Mouse (Mus musculus) CH12.LX (cell line): ENCODE results near the gene C2cd3. TPM values are rescaled to one million over a fixed set of nuclear protein-coding genes. Genes with fewer than 3 reads are reported as not detected.

Experiments used
- DNase-seq: peaks from one replicate; pipeline ENCODE4 v3.0.0-alpha.2; 2013; ENCODE audit errors: extremely low read depth
- H3K27ac ChIP-seq: 2 replicates; pipeline ENCODE4 v1.5.1; 2012; ENCODE audit warnings: low read depth, mild to moderate bottlenecking, control low read depth, moderate library complexity; ENCODE audit not compliant: insufficient read depth
- H3K27me3 ChIP-seq: replicated peaks from 2 replicates; pipeline ENCODE3; 2012; ENCODE audit warnings: inconsistent platforms
- H3K36me3 ChIP-seq, 2 experiments: replicated peaks in 1 of 2; 2 replicates each; pipeline versions ENCODE3 to v1.6.1; 2012; ENCODE audit warnings: inconsistent platforms in 1 of 2, low read length in 1 of 2, mild to moderate bottlenecking in 1 of 2, mixed read lengths in 1 of 2, moderate library complexity in 1 of 2; ENCODE audit not compliant: control insufficient read depth in 1 of 2, insufficient read depth in 1 of 2
- H3K4me1 ChIP-seq, 2 experiments: 2 replicates each; pipeline ENCODE4 v1.6.1; 2012; ENCODE audit warnings: inconsistent platforms in 1 of 2, moderate library complexity in 1 of 2; ENCODE audit not compliant: insufficient read depth in 2 of 2, control insufficient read depth in 1 of 2
- H3K4me2 ChIP-seq: 2 replicates; pipeline ENCODE4 v1.6.1; 2012; ENCODE audit warnings: low read depth, mild to moderate bottlenecking, control low read depth; ENCODE audit not compliant: poor library complexity, insufficient read depth, severe bottlenecking
- H3K4me3 ChIP-seq, 3 experiments: fragments of 150-350 bp in 1 of 3; sonication (generic) in 1 of 3; replicated peaks in 1 of 3; 2 replicates each; pipeline versions ENCODE3 to v1.5.1; 2011 to 2012; ENCODE audit warnings: low read depth in 2 of 3, low read length in 2 of 3, mild to moderate bottlenecking in 2 of 3, moderate library complexity in 2 of 3, control low read depth in 1 of 3, improper control_type of control experiment in 1 of 3, inconsistent platforms in 1 of 3, mixed read lengths in 1 of 3; ENCODE audit not compliant: poor library complexity in 1 of 3
- H3K79me2 ChIP-seq: replicated peaks from 2 replicates; pipeline ENCODE4 v1.6.1; 2012; ENCODE audit warnings: mild to moderate bottlenecking, moderate library complexity; ENCODE audit not compliant: control insufficient read depth, poor library complexity, insufficient read depth, severe bottlenecking; ENCODE audit errors: extremely low read depth
- H3K9ac ChIP-seq: 2 replicates; pipeline ENCODE4 v1.6.1; 2012; ENCODE audit warnings: low read depth, mild to moderate bottlenecking, control low read depth, moderate library complexity; ENCODE audit not compliant: insufficient read depth
- H3K9me3 ChIP-seq: replicated peaks from 2 replicates; pipeline ENCODE3; 2012; ENCODE audit warnings: low read length, inconsistent platforms, mixed read lengths
- BHLHE40 ChIP-seq: IDR thresholded peaks from 2 replicates; pipeline ENCODE4 v1.6.1; 2011; ENCODE audit warnings: mild to moderate bottlenecking, low read depth, low read length, improper control_type of control experiment
- CHD2 ChIP-seq: IDR thresholded peaks from 2 replicates; pipeline ENCODE4 v1.6.1; 2011; ENCODE audit warnings: low read length, improper control_type of control experiment
- ETS1 ChIP-seq: conservative IDR thresholded peaks from 2 replicates; pipeline ENCODE4 v1.6.1; 2012; ENCODE audit warnings: low read depth, mild to moderate bottlenecking, inconsistent platforms, low read length, improper control_type of control experiment, moderate library complexity
- GABPA ChIP-seq: IDR thresholded peaks from 2 replicates; pipeline ENCODE4 v1.6.1; 2012; ENCODE audit warnings: low read depth, low read length, improper control_type of control experiment, inconsistent platforms; ENCODE audit not compliant: insufficient replicate concordance
- IRF4 ChIP-seq: IDR thresholded peaks from 2 replicates; pipeline ENCODE4 v1.6.1; 2014; ENCODE audit warnings: low read depth, mild to moderate bottlenecking, inconsistent platforms, low read length, improper control_type of control experiment
- JUN ChIP-seq: IDR thresholded peaks from 2 replicates; pipeline ENCODE4 v1.6.1; 2011; ENCODE audit warnings: low read depth, mild to moderate bottlenecking, low read length, improper control_type of control experiment, moderate library complexity; ENCODE audit not compliant: insufficient read depth
- MAX ChIP-seq: IDR thresholded peaks from 2 replicates; pipeline ENCODE4 v1.6.1; 2011; ENCODE audit warnings: low read length, improper control_type of control experiment
- MAZ ChIP-seq: IDR thresholded peaks from 2 replicates; pipeline ENCODE4 v1.6.1; 2012; ENCODE audit warnings: low read depth, mild to moderate bottlenecking, inconsistent platforms, low read length, improper control_type of control experiment, moderate library complexity
- MXI1 ChIP-seq: IDR thresholded peaks from 2 replicates; pipeline ENCODE4 v1.6.1; 2011; ENCODE audit warnings: mild to moderate bottlenecking, low read depth, low read length, improper control_type of control experiment
- NELFE ChIP-seq: IDR thresholded peaks from 2 replicates; pipeline ENCODE4 v1.6.1; 2011; ENCODE audit warnings: low read depth, low read length, improper control_type of control experiment
- POLR2A ChIP-seq: IDR thresholded peaks from 2 replicates; pipeline ENCODE4 v1.6.1; 2011; ENCODE audit warnings: low read depth, mild to moderate bottlenecking, improper control_type of control experiment, low read length
- POLR2AphosphoS2 ChIP-seq: IDR thresholded peaks from 2 replicates; pipeline ENCODE4 v1.6.1; 2011; ENCODE audit warnings: low read depth, low read length, improper control_type of control experiment
- RAD21 ChIP-seq: IDR thresholded peaks from 2 replicates; pipeline ENCODE4 v1.6.1; 2011; ENCODE audit warnings: low read depth, mild to moderate bottlenecking, low read length, improper control_type of control experiment, moderate library complexity
- RCOR1 ChIP-seq: conservative IDR thresholded peaks from 2 replicates; pipeline ENCODE4 v1.6.1; 2012; ENCODE audit warnings: low read depth, mild to moderate bottlenecking, inconsistent platforms, low read length, improper control_type of control experiment
- SMC3 ChIP-seq: IDR thresholded peaks from 2 replicates; pipeline ENCODE4 v1.6.1; 2011; ENCODE audit warnings: low read depth, low read length, improper control_type of control experiment
- TCF12 ChIP-seq: IDR thresholded peaks from 2 replicates; pipeline ENCODE4 v1.6.1; 2014; ENCODE audit warnings: low read depth, mild to moderate bottlenecking, inconsistent platforms, low read length, improper control_type of control experiment
- UBTF ChIP-seq: IDR thresholded peaks from 2 replicates; pipeline ENCODE4 v1.6.1; 2012; ENCODE audit warnings: low read depth, mild to moderate bottlenecking, inconsistent platforms, low read length, improper control_type of control experiment, moderate library complexity
- USF1 ChIP-seq: IDR thresholded peaks from 2 replicates; pipeline ENCODE4 v1.6.1; 2014; ENCODE audit warnings: low read depth, mild to moderate bottlenecking, inconsistent platforms, low read length, improper control_type of control experiment
- ZC3H11A ChIP-seq: IDR thresholded peaks from 2 replicates; pipeline ENCODE4 v1.6.1; 2012; ENCODE audit warnings: low read depth, mild to moderate bottlenecking, inconsistent platforms, low read length, improper control_type of control experiment
- ZKSCAN1 ChIP-seq: IDR thresholded peaks from 2 replicates; pipeline ENCODE4 v1.6.1; 2012; ENCODE audit warnings: low read depth, inconsistent platforms, low read length, improper control_type of control experiment, borderline replicate concordance
- ZMIZ1 ChIP-seq: IDR thresholded peaks from 2 replicates; pipeline ENCODE4 v1.6.1; 2012; ENCODE audit warnings: low read depth, mild to moderate bottlenecking, inconsistent platforms, low read length, improper control_type of control experiment
- ZNF384 ChIP-seq: IDR thresholded peaks from 2 replicates; pipeline ENCODE4 v1.6.1; 2012; ENCODE audit warnings: low read depth, low read length, improper control_type of control experiment, inconsistent platforms
- dilution Hi-C: fragments of 300-500 bp; cut with MboI; formaldehyde crosslinking; loops from 2 replicates; pipeline ENCODE4 v1.14.3; 2020; ENCODE audit warnings: low sequenced_read_pairs; ENCODE audit not compliant: extremely low pct_unique_long_range_greater_than_20kb, extremely low pct_ligation_motif_present
- in situ Hi-C: fragments of 300-500 bp; cut with MboI; formaldehyde crosslinking; loops from 3 replicates; pipeline ENCODE4 v1.14.3; 2019; ENCODE audit warnings: low sequenced_read_pairs, low pct_ligation_motif_present, low pct_unique_long_range_greater_than_20kb, mixed read lengths
- polyA plus RNA-seq: library from polyadenylated mRNA; unstranded; fragments of >175 nt; gene quantifications from 2 replicates; pipeline ENCODE4 v1.2.1, GENCODE M21; 2012; ENCODE audit warnings: low read depth; ENCODE audit not compliant: insufficient read length
- total RNA-seq, 2 experiments: library from RNA; depleted of rRNA; stranded (reverse); fragments of 300-350 nt in 1 of 2; fragments of >200 nt in 1 of 2; gene quantifications; 2 replicates each; pipeline ENCODE4 v1.2.3; 2012 to 2014

C2cd3 gene
- total and polyA plus RNA-seq, 3 experiments, result 11.7 to 25.0 (median 16.7) TPM

DNA sequence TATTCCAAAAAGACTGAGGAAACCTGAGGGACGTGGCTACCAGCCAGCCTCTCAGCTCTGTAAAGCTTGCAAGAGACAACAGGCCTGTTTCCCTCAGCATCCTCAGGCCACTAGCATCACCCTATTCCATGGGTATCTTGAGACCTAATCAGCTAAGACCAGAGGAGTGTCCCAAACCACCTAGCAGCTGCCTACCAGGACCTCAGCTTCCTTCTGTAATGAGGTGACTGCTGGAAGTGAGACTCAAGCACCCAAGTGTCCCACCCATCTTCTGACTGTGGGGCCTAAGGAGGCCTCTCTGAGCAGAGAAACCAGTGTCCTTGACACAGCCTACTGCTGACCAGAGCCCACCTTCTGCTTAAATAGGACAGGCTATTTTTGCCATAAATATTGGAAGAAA is 97.5 kb downstream of the C2cd3 start:
- H3K4me2 ChIP-seq, result no peak overlapping the region
- in situ Hi-C loops, result no loop called here
- H3K9me3 ChIP-seq, result no peaks in the 10 kb centered on the region
- dilution Hi-C loops, result no loop called here
- peaks cover 20 to 65% of the 10 kb centered on the region in 2 experiments for H3K36me3 ChIP-seq
- H3K27me3 ChIP-seq, result no peaks in the 10 kb centered on the region
- H3K4me3 ChIP-seq, result no peak overlapping the region
- no peak overlapping the region for H3K27ac ChIP-seq
- 0 out of 4 replicates have a peak, but pooled peaks cover 0 to 3% of the 10 kb centered on the region in 2 experiments for H3K4me1 ChIP-seq
- no peaks in the 10 kb centered on the region for H3K79me2 ChIP-seq
- no peak for DNase-seq
- no peak overlapping the region for H3K9ac ChIP-seq
- no peak for TF ChIP-seq ZC3H11A
- no peak for TF ChIP-seq JUN
- no peak for TF ChIP-seq CHD2
- TF ChIP-seq GABPA, result no peak
- no peak for TF ChIP-seq SMC3
- TF ChIP-seq RCOR1, result no peak
- TF ChIP-seq MAZ, result no peak

DNA sequence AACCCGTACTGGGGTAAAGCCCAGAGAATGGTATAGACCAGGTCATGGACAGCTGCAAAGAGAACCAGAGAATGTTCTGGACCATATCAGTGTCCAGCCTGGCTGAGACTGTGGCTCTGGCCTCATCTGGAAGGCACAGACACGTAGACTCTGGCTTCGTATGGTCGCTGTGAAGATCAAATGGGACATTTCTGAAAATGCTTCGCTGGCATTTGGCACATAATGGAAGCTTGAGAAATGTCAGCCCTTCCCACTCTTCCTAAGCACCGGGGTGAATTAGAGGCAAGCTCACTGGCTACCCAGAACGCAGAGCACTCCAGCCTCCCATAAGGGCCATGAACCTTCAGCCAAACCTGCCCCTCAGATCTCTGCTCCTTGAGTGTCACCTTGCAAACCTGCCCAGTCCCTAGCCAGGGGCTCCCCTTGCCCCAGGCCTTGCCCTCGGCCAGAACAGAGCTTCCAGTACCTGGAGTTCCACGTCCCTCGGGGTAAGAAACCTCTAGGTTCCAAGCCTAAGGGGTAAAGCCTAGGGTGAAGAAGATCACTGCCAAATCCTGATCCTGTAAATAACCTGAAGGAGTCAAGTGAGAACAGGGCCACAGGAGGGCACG is 98.9 kb downstream of the C2cd3 start:
- no peak overlapping the region for H3K9ac ChIP-seq
- dilution Hi-C loops, result no loop called here
- H3K27ac ChIP-seq, result no peak overlapping the region
- no peak overlapping the region for H3K4me3 ChIP-seq
- peaks cover 17 to 51% of the 10 kb centered on the region in 2 experiments for H3K36me3 ChIP-seq
- H3K9me3 ChIP-seq, result no peaks in the 10 kb centered on the region
- TF ChIP-seq ETS1 (no peak), RAD21 (no peak), ZNF384 (no peak), POLR2A (no peak), JUN (no peak), NELFE (no peak), MAZ (no peak), BHLHE40 (no peak), GABPA (no peak), RCOR1 (no peak), TCF12 (no peak), CHD2 (no peak), IRF4 (no peak), MAX (no peak), ZKSCAN1 (no peak), ZMIZ1 (no peak), POLR2AphosphoS2 (no peak), USF1 (no peak), UBTF (no peak), MXI1 (no peak)
- TF ChIP-seq, all 38 proteins: peak for 0
- no peaks in the 10 kb centered on the region for H3K79me2 ChIP-seq
- no peak overlapping the region for H3K4me2 ChIP-seq
- no peak for DNase-seq
- in situ Hi-C loops, result no loop called here
- H3K4me1 ChIP-seq, result 0 out of 4 replicates have a peak, but pooled peaks cover 0 to 3% of the 10 kb centered on the region in 2 experiments
- no peaks in the 10 kb centered on the region for H3K27me3 ChIP-seq
